Mouse (Mus musculus): ENCODE measurements around the gene Tex101.

- TF ChIP-seq CTCF (IDR thresholded peaks at IDR 0.05; ENCODE audit: low read depth): no peak
- TF ChIP-seq EP300 (IDR thresholded peaks at IDR 0.05; ENCODE audit: low read depth): no peak
Observed at GRCm38 (mm10) chr7:24644492-24644891, 32.0 kb downstream of the Tex101 start.

All from liver, embryonic 14.5 days (tissue).